Mouse (Mus musculus) bone marrow macrophage, adult 2 months (primary cell): Measurements from ENCODE around the gene Brd3.

Experiments
- CTCF ChIP-seq: IDR thresholded peaks from 2 replicates; pipeline ENCODE4 v1.5.1; 2012; ENCODE audit warnings: low read depth, mild to moderate bottlenecking, low read length, moderate library complexity
- POLR2A ChIP-seq: IDR thresholded peaks from 2 replicates; pipeline ENCODE4 v1.6.1; 2012; ENCODE audit warnings: mild to moderate bottlenecking, low read depth, low read length, borderline replicate concordance

GRCm38 (mm10) chr2:27421293-27422068, 86.0 kb downstream of the Brd3 start:
- no peak for TF ChIP-seq CTCF
- TF ChIP-seq POLR2A: no peak
